Mouse (Mus musculus) yolk sac, embryonic 10.5 days (tissue): ENCODE results near the gene Csn3.

Source experiments
- DNase-seq: peaks from one replicate; pipeline ENCODE4 v3.0.0-alpha.2; 2017; ENCODE audit warnings: low spot score

Gene Csn3

GRCm38 (mm10) chr5:87925372-87925771, at the start of gene Csn3:
Gene Csn3, plus strand, starts transcription at chr5:87925579.
- peak; percentile 2 for DNase-seq

- no peak for DNase-seq
Measured at GRCm38 (mm10) chr5:87884729-87885128, 40.6 kb upstream of the Csn3 start, which contains the start of gene Odam. Gene Odam, plus strand, starts transcription at chr5:87885029.

- DNase-seq = no peak
Measured at GRCm38 (mm10) chr5:87931603-87932002, 6.2 kb downstream of the Csn3 start.

GRCm38 (mm10) chr5:87940752-87941151, 15.4 kb downstream of the Csn3 start:
- no peak for DNase-seq

GRCm38 (mm10) chr5:87942515-87942914, 17.1 kb downstream of the Csn3 start:
- no peak for DNase-seq

- DNase-seq = no peak
Measured at GRCm38 (mm10) chr5:87951836-87952235, 26.5 kb downstream of the Csn3 start.

GRCm38 (mm10) chr5:87969201-87969600, 43.8 kb downstream of the Csn3 start, which contains the start of the genes 2310003L06Rik and Gm28434:
Gene 2310003L06Rik, plus strand, starts transcription at chr5:87969459.
Gene Gm28434, plus strand, starts transcription at chr5:87969517.
- DNase-seq = no peak

GRCm38 (mm10) chr5:87979139-87979538, 53.8 kb downstream of the Csn3 start, which contains the start of gene Cabs1:
Gene Cabs1, plus strand, starts transcription at chr5:87979439.
- no peak for DNase-seq
